Mouse (Mus musculus) stomach, embryonic 14.5 days (tissue): ENCODE measurements at regions not wholly inside any gene's neighbourhood (a gene's known extent, or its start where the extent isn't known, plus 50 kb on each side); places are given as distances from the start of the nearest gene placed in this dataset.

ENCODE experiments used
- ATAC-seq: fragments of 200-750 bp; cut with Nextera tagmentation; 2 replicates; pipeline ENCODE4 v1.8.0; 2017; ENCODE audit warnings: low read depth, moderate TSS enrichment; ENCODE audit not compliant: insufficient number of reproducible peaks, insufficient read depth, low FRiP score
- H3K27ac ChIP-seq: fragments of 300-500 bp; sonication (generic); 2 replicates; pipeline ENCODE4 v1.5.1; 2014; ENCODE audit warnings: mild to moderate bottlenecking, low read length, moderate library complexity, mixed read lengths
- H3K27me3 ChIP-seq: fragments of 300-500 bp; sonication (generic); 2 replicates; pipeline ENCODE4 v1.6.1; 2014; ENCODE audit warnings: low read length, control low read depth, mixed read lengths; ENCODE audit not compliant: control insufficient read depth, insufficient read depth
- H3K36me3 ChIP-seq: fragments of 300-500 bp; sonication (generic); 2 replicates; pipeline ENCODE4 v1.6.1; 2014; ENCODE audit warnings: mild to moderate bottlenecking, control low read depth, low read length, moderate library complexity, mixed read lengths; ENCODE audit not compliant: control insufficient read depth, insufficient read depth
- H3K4me1 ChIP-seq: fragments of 300-500 bp; sonication (generic); 2 replicates; pipeline ENCODE4 v1.6.1; 2014; ENCODE audit warnings: low read length, control low read depth, mixed read lengths; ENCODE audit not compliant: control insufficient read depth, insufficient read depth
- H3K4me2 ChIP-seq: fragments of 300-500 bp; sonication (generic); replicated peaks from 2 replicates; pipeline ENCODE4 v1.6.1; 2014; ENCODE audit warnings: low read depth, low read length, control low read depth
- H3K4me3 ChIP-seq: fragments of 300-500 bp; sonication (generic); 2 replicates; pipeline ENCODE4 v1.5.1; 2014; ENCODE audit warnings: low read depth, low read length, control low read depth
- H3K9ac ChIP-seq: fragments of 300-500 bp; sonication (generic); replicated peaks from 2 replicates; pipeline ENCODE4 v1.6.1; 2014; ENCODE audit warnings: low read depth, mild to moderate bottlenecking, control low read depth, low read length, moderate library complexity, mixed read lengths
- H3K9me3 ChIP-seq: fragments of 300-500 bp; sonication (generic); 2 replicates; pipeline ENCODE4 v1.6.1; 2016; ENCODE audit warnings: low read depth, low read length, control low read depth; ENCODE audit not compliant: control insufficient read depth
- WGBS: fragments of 180-500 bp; shearing (Covaris S2); extraction: QIAGEN DNeasy Blood & Tissue Kit; methylation state at CpG from one replicate; pipeline ENCODE4 v1.1.7; 2014; 5-methylcytosine and 5-hydroxymethylcytosine counted together

GRCm38 (mm10) chr1:75933831-75934230 lies 387.8 kb downstream of the Slc4a3 start:
- H3K27ac ChIP-seq: no peak overlapping the region
- 21% methylated on average over 4 of the region's 4 CpGs for WGBS
- H3K27me3 ChIP-seq: no peaks in the 10 kb centered on the region
- H3K4me2 ChIP-seq: no peak overlapping the region
- no peaks in the 10 kb centered on the region for H3K9me3 ChIP-seq
- no peak overlapping the region for H3K4me3 ChIP-seq
- H3K4me1 ChIP-seq: peaks cover 8% of the 10 kb centered on the region
- ATAC-seq: no peak
- no peaks in the 10 kb centered on the region for H3K36me3 ChIP-seq
- H3K9ac ChIP-seq: no peak overlapping the region

GRCm38 (mm10) chr1:75934761-75935160 lies 388.7 kb downstream of the Slc4a3 start:
- Histone ChIP-seq H3K9me3 (no peaks in the 10 kb centered on the region), H3K4me3 (no peak overlapping the region), H3K27me3 (no peaks in the 10 kb centered on the region), H3K9ac (no peak overlapping the region), H3K36me3 (no peaks in the 10 kb centered on the region), H3K4me2 (no peak overlapping the region), H3K27ac (no peak overlapping the region), H3K4me1 (peaks cover 8% of the 10 kb centered on the region)
- ATAC-seq: no peak
- 96% methylated on average over 4 of the region's 4 CpGs for WGBS

- WGBS: 69% methylated on average over 6 of the region's 6 CpGs
- no peak overlapping the region for H3K4me3 ChIP-seq
- peaks cover 8% of the 10 kb centered on the region for H3K4me1 ChIP-seq
- H3K9ac ChIP-seq: no peak overlapping the region
- no peak for ATAC-seq
- no peaks in the 10 kb centered on the region for H3K36me3 ChIP-seq
- no peaks in the 10 kb centered on the region for H3K9me3 ChIP-seq
- H3K27me3 ChIP-seq: no peaks in the 10 kb centered on the region
- no peak overlapping the region for H3K27ac ChIP-seq
- H3K4me2 ChIP-seq: no peak overlapping the region
Measured at GRCm38 (mm10) chr1:75935866-75936265, 389.8 kb downstream of the Slc4a3 start.

GRCm38 (mm10) chr1:75936596-75936995 lies 390.5 kb downstream of the Slc4a3 start:
- Histone ChIP-seq H3K9me3 (no peaks in the 10 kb centered on the region), H3K36me3 (no peaks in the 10 kb centered on the region), H3K27me3 (no peaks in the 10 kb centered on the region), H3K4me3 (no peak overlapping the region), H3K9ac (no peak overlapping the region), H3K4me2 (no peak overlapping the region), H3K27ac (no peak overlapping the region), H3K4me1 (peaks cover 8% of the 10 kb centered on the region)
- no peak for ATAC-seq
- 26% methylated on average over 13 of the region's 13 CpGs for WGBS

GRCm38 (mm10) chr1:75937331-75937730 lies 391.3 kb downstream of the Slc4a3 start:
- H3K27me3 ChIP-seq: no peaks in the 10 kb centered on the region

GRCm38 (mm10) chr1:75946290-75946839 lies 400.3 kb downstream of the Slc4a3 start:
- H3K27ac ChIP-seq: no peak overlapping the region
- H3K27me3 ChIP-seq: no peaks in the 10 kb centered on the region
- H3K4me1 ChIP-seq: no peaks in the 10 kb centered on the region
- WGBS: 59% methylated on average over 5 of the region's 5 CpGs
- H3K4me3 ChIP-seq: no peak overlapping the region
- no peaks in the 10 kb centered on the region for H3K36me3 ChIP-seq
- no peak overlapping the region for H3K9ac ChIP-seq
- H3K4me2 ChIP-seq: no peak overlapping the region
- H3K9me3 ChIP-seq: no peaks in the 10 kb centered on the region
- no peak for ATAC-seq

More at GRCm38 (mm10) chr1:75937331-75937730, 391.3 kb downstream of the Slc4a3 start:
- Histone ChIP-seq H3K4me1 (peaks cover 8% of the 10 kb centered on the region), H3K9ac (no peak overlapping the region), H3K9me3 (no peaks in the 10 kb centered on the region), H3K27ac (no peak overlapping the region), H3K36me3 (no peaks in the 10 kb centered on the region), H3K4me2 (no peak overlapping the region), H3K4me3 (no peak overlapping the region)
- 42% methylated on average over 5 of the region's 5 CpGs for WGBS
- ATAC-seq: no peak

GRCm38 (mm10) chr1:75978203-75978986 lies 432.3 kb downstream of the Slc4a3 start:
- 89% methylated on average over 9 of the region's 9 CpGs for WGBS
- Histone ChIP-seq H3K27ac (no peak overlapping the region), H3K4me2 (no peak overlapping the region), H3K9ac (no peak overlapping the region), H3K4me3 (no peak overlapping the region), H3K9me3 (no peaks in the 10 kb centered on the region), H3K36me3 (no peaks in the 10 kb centered on the region), H3K4me1 (no peaks in the 10 kb centered on the region), H3K27me3 (no peaks in the 10 kb centered on the region)
- ATAC-seq: no peak

- ATAC-seq: no peak
- Histone ChIP-seq H3K27ac (no peak overlapping the region), H3K36me3 (no peaks in the 10 kb centered on the region), H3K4me3 (no peak overlapping the region), H3K9ac (no peak overlapping the region), H3K9me3 (no peaks in the 10 kb centered on the region), H3K4me1 (no peaks in the 10 kb centered on the region), H3K27me3 (no peaks in the 10 kb centered on the region), H3K4me2 (no peak overlapping the region)
- WGBS: 78% methylated on average over 8 of the region's 8 CpGs
Measured at GRCm38 (mm10) chr1:75983057-75983456, 437.0 kb downstream of the Slc4a3 start.
